Mouse (Mus musculus) intestine, embryonic 15.5 days (tissue): ENCODE results near the gene Prlr. TPM values are rescaled to one million over a fixed set of nuclear protein-coding genes. Genes with fewer than 3 reads are reported as not detected.

Source experiments
- ATAC-seq: fragments of 200-750 bp; cut with Nextera tagmentation; 2 replicates; pipeline ENCODE4 v1.8.0; 2017; ENCODE audit warnings: moderate TSS enrichment, moderate library complexity
- H3K27ac ChIP-seq: fragments of 300-500 bp; sonication (generic); 2 replicates; pipeline ENCODE4 v1.5.1; 2015; ENCODE audit warnings: mild to moderate bottlenecking, inconsistent platforms
- H3K27me3 ChIP-seq: fragments of 300-500 bp; sonication (generic); replicated peaks from 2 replicates; pipeline ENCODE4 v1.6.1; 2015; ENCODE audit warnings: inconsistent platforms
- H3K36me3 ChIP-seq: fragments of 300-500 bp; sonication (generic); 2 replicates; pipeline ENCODE4 v1.6.1; 2015; ENCODE audit warnings: inconsistent platforms
- H3K4me1 ChIP-seq: fragments of 300-500 bp; sonication (generic); replicated peaks from 2 replicates; pipeline ENCODE4 v1.6.1; 2015; ENCODE audit warnings: inconsistent platforms
- H3K4me2 ChIP-seq: fragments of 300-500 bp; sonication (generic); replicated peaks from 2 replicates; pipeline ENCODE4 v1.6.1; 2015; ENCODE audit warnings: mild to moderate bottlenecking, inconsistent platforms
- H3K4me3 ChIP-seq: fragments of 300-500 bp; sonication (generic); replicated peaks from 2 replicates; pipeline ENCODE4 v1.5.1; 2015; ENCODE audit warnings: inconsistent platforms
- H3K9ac ChIP-seq: fragments of 300-500 bp; sonication (generic); 2 replicates; pipeline ENCODE4 v1.6.1; 2015; ENCODE audit warnings: inconsistent platforms
- H3K9me3 ChIP-seq: fragments of 300-500 bp; sonication (generic); 2 replicates; pipeline ENCODE4 v1.6.1; 2016; ENCODE audit warnings: inconsistent platforms
- WGBS: fragments of 180-500 bp; shearing (Covaris S2); methylation state at CpG from one replicate; pipeline ENCODE4 v1.1.7; 2015; 5-methylcytosine and 5-hydroxymethylcytosine counted together
- polyA plus RNA-seq: library from polyadenylated mRNA; unstranded; fragments of >200 nt; fragmentation: Nextera tagmentation; extraction: Ambion mirVana; gene quantifications from 2 replicates; pipeline ENCODE4 v1.2.1, GENCODE M21; 2015

Prlr gene
- polyA plus RNA-seq, 1 experiment from 2014 or later = 34.8 TPM

DNA sequence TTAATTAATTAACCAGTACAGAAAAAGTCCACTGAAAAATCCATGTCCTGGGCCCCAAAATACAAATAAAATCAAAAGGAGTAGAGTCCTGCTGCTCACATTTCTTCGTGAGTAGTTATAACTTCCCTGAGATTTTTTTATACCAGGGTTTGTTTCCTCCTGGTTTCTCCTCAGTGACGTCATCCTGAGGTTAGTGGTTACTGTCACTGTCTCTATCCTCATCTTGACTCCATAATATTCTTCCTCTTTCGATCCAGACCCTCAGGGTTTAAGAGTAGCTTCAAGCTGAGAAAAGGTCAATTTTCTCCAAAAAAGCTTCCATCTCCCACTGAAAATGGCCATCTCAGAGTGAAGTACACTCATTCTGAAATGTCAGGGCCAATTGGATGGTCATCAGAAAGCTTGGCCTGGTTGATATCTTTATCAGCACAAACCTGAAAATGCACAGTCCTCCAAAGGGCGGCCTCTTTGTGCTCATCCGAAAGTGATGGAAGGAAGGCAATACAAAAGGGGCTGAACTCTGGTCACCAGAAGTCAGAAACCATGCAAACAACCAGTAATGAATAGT lies 63.3 kb downstream of the Prlr start:
- 88% methylated on average over 5 of the region's 5 CpGs for WGBS
- Histone ChIP-seq H3K4me2 (no peak overlapping the region), H3K9me3 (no peaks in the 10 kb centered on the region), H3K4me3 (no peak overlapping the region), H3K4me1 (no peaks in the 10 kb centered on the region), H3K9ac (no peak overlapping the region), H3K27ac (no peak overlapping the region), H3K27me3 (no peaks in the 10 kb centered on the region), H3K36me3 (no peaks in the 10 kb centered on the region)
- no peak for ATAC-seq

- no peaks in the 10 kb centered on the region for H3K9me3 ChIP-seq
- no peaks in the 10 kb centered on the region for H3K4me1 ChIP-seq
- H3K36me3 ChIP-seq = no peaks in the 10 kb centered on the region
- H3K9ac ChIP-seq = no peak overlapping the region
- H3K4me2 ChIP-seq = no peak overlapping the region
- no peak overlapping the region for H3K27ac ChIP-seq
- ATAC-seq = no peak
- no peaks in the 10 kb centered on the region for H3K27me3 ChIP-seq
- no peak overlapping the region for H3K4me3 ChIP-seq
These were observed 65.2 kb downstream of the Prlr start for GRCm38 (mm10) chr15:10242250-10242649.

- ATAC-seq = no peak
- WGBS = 87% methylated on average over 4 of the region's 4 CpGs
- no peaks in the 10 kb centered on the region for H3K36me3 ChIP-seq
- no peaks in the 10 kb centered on the region for H3K4me1 ChIP-seq
- no peaks in the 10 kb centered on the region for H3K9me3 ChIP-seq
- H3K4me3 ChIP-seq = no peak overlapping the region
- H3K27ac ChIP-seq = no peak overlapping the region
- no peak overlapping the region for H3K9ac ChIP-seq
- no peak overlapping the region for H3K4me2 ChIP-seq
- H3K27me3 ChIP-seq = no peaks in the 10 kb centered on the region
These were observed 72.2 kb downstream of the Prlr start for GRCm38 (mm10) chr15:10249285-10249684.

GRCm38 (mm10) chr15:10250784-10251183 lies 73.7 kb downstream of the Prlr start:
- Histone ChIP-seq H3K27me3 (no peaks in the 10 kb centered on the region), H3K4me2 (no peak overlapping the region), H3K4me3 (no peak overlapping the region), H3K27ac (no peak overlapping the region), H3K9me3 (no peaks in the 10 kb centered on the region), H3K9ac (no peak overlapping the region), H3K36me3 (no peaks in the 10 kb centered on the region), H3K4me1 (no peaks in the 10 kb centered on the region)
- no peak for ATAC-seq
- WGBS = 39% methylated on average over 6 of the region's 6 CpGs

- no peaks in the 10 kb centered on the region for H3K4me1 ChIP-seq
- 52% methylated on average over 1 of the region's 1 CpGs for WGBS
- H3K4me2 ChIP-seq = no peak overlapping the region
- no peaks in the 10 kb centered on the region for H3K27me3 ChIP-seq
- no peak for ATAC-seq
- no peaks in the 10 kb centered on the region for H3K36me3 ChIP-seq
- H3K27ac ChIP-seq = no peak overlapping the region
- no peak overlapping the region for H3K9ac ChIP-seq
- no peaks in the 10 kb centered on the region for H3K9me3 ChIP-seq
- H3K4me3 ChIP-seq = no peak overlapping the region
These were observed 75.5 kb downstream of the Prlr start for GRCm38 (mm10) chr15:10252526-10252925.

GRCm38 (mm10) chr15:10262219-10262618 lies 85.2 kb downstream of the Prlr start:
- H3K4me3 ChIP-seq = no peak overlapping the region
- no peaks in the 10 kb centered on the region for H3K27me3 ChIP-seq
- H3K4me1 ChIP-seq = no peaks in the 10 kb centered on the region
- H3K27ac ChIP-seq = no peak overlapping the region
- no peaks in the 10 kb centered on the region for H3K36me3 ChIP-seq
- no peaks in the 10 kb centered on the region for H3K9me3 ChIP-seq
- no peak for ATAC-seq
- whole genome bisulfite sequencing = 97% methylated on average over 2 of the region's 2 CpGs
- H3K4me2 ChIP-seq = no peak overlapping the region
- H3K9ac ChIP-seq = no peak overlapping the region

DNA sequence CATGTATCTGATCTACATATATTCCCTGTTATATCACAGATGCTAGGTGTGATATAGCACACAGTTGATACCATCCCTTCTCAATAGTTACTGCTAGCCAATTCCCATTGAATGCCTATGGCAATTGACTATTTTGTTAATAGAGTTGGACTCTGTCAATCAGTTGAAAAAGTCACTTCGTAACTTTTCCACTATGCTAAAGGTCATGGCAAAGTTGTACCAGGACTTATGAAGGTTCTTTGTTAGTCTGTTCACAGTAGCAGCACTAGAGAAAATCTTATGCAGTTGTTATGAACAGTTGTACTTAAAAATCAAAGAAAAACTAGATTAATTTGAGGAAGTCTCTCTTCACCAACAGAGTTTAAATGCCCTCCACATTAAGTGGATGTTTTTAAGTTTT lies 85.6 kb downstream of the Prlr start:
- Histone ChIP-seq H3K9me3 (no peaks in the 10 kb centered on the region), H3K9ac (no peak overlapping the region), H3K4me2 (no peak overlapping the region), H3K4me3 (no peak overlapping the region), H3K36me3 (no peaks in the 10 kb centered on the region), H3K27ac (no peak overlapping the region), H3K4me1 (no peaks in the 10 kb centered on the region), H3K27me3 (no peaks in the 10 kb centered on the region)
- no peak for ATAC-seq
- 85% methylated on average over 1 of the region's 1 CpGs for WGBS

DNA sequence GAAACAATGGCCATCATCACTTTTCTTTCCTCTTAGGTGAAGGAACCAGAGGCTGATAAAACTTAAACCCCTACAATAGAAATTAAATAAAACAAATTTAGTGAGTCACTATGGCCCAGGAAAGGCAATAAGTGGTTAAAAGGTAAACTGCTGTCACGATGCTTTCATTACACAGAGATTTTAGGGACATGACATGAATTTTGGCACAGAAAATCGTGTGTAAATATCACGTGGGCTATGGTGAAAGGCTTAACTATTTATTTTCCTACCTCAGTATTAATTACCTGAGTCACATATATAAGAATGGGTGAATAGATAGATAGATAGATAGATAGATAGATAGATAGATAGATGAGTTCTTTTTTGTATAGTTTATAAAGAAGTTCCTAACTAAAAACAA lies 86.4 kb downstream of the Prlr start:
- no peak overlapping the region for H3K9ac ChIP-seq
- no peak overlapping the region for H3K27ac ChIP-seq
- H3K4me3 ChIP-seq = no peak overlapping the region
- H3K27me3 ChIP-seq = no peaks in the 10 kb centered on the region
- no peaks in the 10 kb centered on the region for H3K4me1 ChIP-seq
- 76% methylated on average over 3 of the region's 3 CpGs for WGBS
- ATAC-seq = no peak
- no peaks in the 10 kb centered on the region for H3K36me3 ChIP-seq
- no peak overlapping the region for H3K4me2 ChIP-seq
- no peaks in the 10 kb centered on the region for H3K9me3 ChIP-seq

DNA sequence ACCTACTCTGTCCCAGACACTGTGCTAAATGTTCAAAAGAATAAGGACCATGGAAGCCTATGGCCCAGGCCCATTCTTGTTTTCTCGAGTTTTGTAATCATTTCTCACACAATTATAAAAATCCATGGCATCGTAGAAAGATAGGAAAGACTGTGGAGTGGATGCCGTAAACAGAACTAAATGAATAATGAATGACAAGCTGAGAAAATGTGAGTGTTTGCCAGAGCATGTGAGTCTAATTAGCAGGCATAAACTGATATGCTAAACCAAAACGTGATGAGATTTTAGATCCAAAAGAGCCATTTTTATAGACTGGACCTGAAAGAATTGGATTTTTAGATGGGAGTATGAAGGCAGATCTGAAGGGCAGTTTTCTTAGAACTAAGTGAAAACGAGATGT lies 87.8 kb downstream of the Prlr start:
- Histone ChIP-seq H3K9ac (no peak overlapping the region), H3K9me3 (no peaks in the 10 kb centered on the region), H3K27me3 (no peaks in the 10 kb centered on the region), H3K4me1 (no peaks in the 10 kb centered on the region), H3K27ac (no peak overlapping the region), H3K36me3 (no peaks in the 10 kb centered on the region), H3K4me3 (no peak overlapping the region), H3K4me2 (no peak overlapping the region)
- ATAC-seq = no peak
- 81% methylated on average over 5 of the region's 5 CpGs for WGBS

GRCm38 (mm10) chr15:10267251-10267650 lies 90.2 kb downstream of the Prlr start:
- 41% methylated on average over 3 of the region's 3 CpGs for WGBS
- no peak overlapping the region for H3K4me2 ChIP-seq
- H3K9me3 ChIP-seq = no peaks in the 10 kb centered on the region
- no peaks in the 10 kb centered on the region for H3K27me3 ChIP-seq
- H3K4me3 ChIP-seq = no peak overlapping the region
- H3K9ac ChIP-seq = no peak overlapping the region
- no peak for ATAC-seq
- H3K4me1 ChIP-seq = no peaks in the 10 kb centered on the region
- H3K27ac ChIP-seq = no peak overlapping the region
- H3K36me3 ChIP-seq = no peaks in the 10 kb centered on the region

DNA sequence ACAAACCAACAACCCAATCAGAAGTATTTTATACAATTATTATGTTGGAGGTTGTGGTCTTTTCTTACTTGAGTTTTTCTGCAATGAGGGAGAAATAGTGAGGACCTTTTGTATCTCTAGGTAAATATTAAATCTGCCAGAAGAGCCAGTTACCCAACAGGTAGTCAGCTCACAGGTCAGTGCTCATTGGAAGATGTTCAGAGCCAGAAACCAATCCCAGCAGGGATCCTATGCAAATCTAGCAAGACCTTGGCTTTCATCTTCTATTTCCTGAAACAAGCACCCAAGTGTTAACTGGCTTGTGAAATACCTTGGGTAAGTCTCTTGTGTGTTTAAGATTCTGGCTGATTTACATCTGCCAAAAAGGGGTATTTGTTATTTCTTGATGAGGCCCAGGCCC lies 99.3 kb downstream of the Prlr start:
- Histone ChIP-seq H3K9ac (no peak overlapping the region), H3K27me3 (no peaks in the 10 kb centered on the region), H3K9me3 (no peaks in the 10 kb centered on the region), H3K27ac (no peak overlapping the region), H3K4me3 (no peak overlapping the region), H3K4me2 (no peak overlapping the region), H3K4me1 (no peaks in the 10 kb centered on the region), H3K36me3 (no peaks in the 10 kb centered on the region)
- no peak for ATAC-seq

GRCm38 (mm10) chr15:10277461-10277860 lies 100.4 kb downstream of the Prlr start:
- no peaks in the 10 kb centered on the region for H3K9me3 ChIP-seq
- ATAC-seq = no peak
- no peak overlapping the region for H3K27ac ChIP-seq
- no peaks in the 10 kb centered on the region for H3K27me3 ChIP-seq
- no peak overlapping the region for H3K4me3 ChIP-seq
- WGBS = 74% methylated on average over 4 of the region's 4 CpGs
- H3K4me2 ChIP-seq = no peak overlapping the region
- no peak overlapping the region for H3K9ac ChIP-seq
- no peaks in the 10 kb centered on the region for H3K4me1 ChIP-seq
- no peaks in the 10 kb centered on the region for H3K36me3 ChIP-seq

DNA sequence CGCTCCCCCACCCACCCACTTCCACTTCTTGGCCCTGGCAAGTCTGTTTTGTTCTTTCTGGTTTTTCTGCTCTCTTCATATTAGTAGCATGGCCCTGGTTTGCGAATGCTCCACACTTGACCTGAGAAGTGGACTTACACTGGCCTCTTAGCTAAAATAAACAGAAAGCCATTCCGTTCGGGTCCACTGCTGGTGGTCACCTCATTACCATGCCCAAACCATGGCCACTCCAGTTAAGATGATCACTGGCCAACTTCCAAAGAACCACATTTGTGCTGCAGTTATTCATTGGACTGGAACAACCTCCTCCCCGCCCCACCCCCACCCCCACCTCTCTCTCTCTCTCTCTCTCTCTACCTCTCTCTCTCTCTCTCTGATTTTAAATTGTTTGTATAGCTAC lies 104.5 kb downstream of the Prlr start:
- Histone ChIP-seq H3K9ac (no peak overlapping the region), H3K4me3 (no peak overlapping the region), H3K4me1 (no peaks in the 10 kb centered on the region), H3K27ac (no peak overlapping the region), H3K4me2 (no peak overlapping the region), H3K9me3 (no peaks in the 10 kb centered on the region), H3K36me3 (no peaks in the 10 kb centered on the region), H3K27me3 (no peaks in the 10 kb centered on the region)
- WGBS = 64% methylated on average over 5 of the region's 5 CpGs
- no peak for ATAC-seq

- Histone ChIP-seq H3K27me3 (no peaks in the 10 kb centered on the region), H3K4me3 (no peak overlapping the region), H3K9ac (no peak overlapping the region), H3K4me1 (no peaks in the 10 kb centered on the region), H3K4me2 (no peak overlapping the region), H3K27ac (no peak overlapping the region), H3K36me3 (no peaks in the 10 kb centered on the region), H3K9me3 (no peaks in the 10 kb centered on the region)
- ATAC-seq = no peak
These were observed 106.6 kb downstream of the Prlr start for GRCm38 (mm10) chr15:10283661-10284060.
